Mouse (Mus musculus): ENCODE results near the gene Noc3l.

Gene Noc3l

GRCm38 (mm10) chr19:38758685-38759472 is 60.2 kb downstream of the Noc3l start:
- DNase-seq (ENCODE audit: low spot score) = no peak

DNA sequence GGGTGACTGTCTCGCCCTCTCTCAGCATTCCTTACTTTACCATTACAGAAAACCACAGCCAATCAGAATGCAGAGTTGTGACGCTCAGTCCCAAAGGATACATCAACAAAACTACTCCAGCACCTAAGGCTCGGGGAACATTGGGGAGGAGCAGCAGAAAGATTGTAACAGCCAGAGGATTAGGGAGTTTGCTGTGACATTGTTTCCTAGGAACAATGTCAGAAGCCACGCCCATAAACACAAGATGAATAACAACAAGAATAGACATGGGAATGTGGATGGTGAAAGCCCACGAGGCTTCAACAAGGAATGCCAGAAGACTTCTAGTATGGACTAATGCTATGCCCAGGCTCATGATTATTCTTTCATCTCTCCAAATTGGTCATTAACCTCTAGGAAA is 61.0 kb downstream of the Noc3l start:
- DNase-seq (ENCODE audit: low spot score) = no peak

DNA sequence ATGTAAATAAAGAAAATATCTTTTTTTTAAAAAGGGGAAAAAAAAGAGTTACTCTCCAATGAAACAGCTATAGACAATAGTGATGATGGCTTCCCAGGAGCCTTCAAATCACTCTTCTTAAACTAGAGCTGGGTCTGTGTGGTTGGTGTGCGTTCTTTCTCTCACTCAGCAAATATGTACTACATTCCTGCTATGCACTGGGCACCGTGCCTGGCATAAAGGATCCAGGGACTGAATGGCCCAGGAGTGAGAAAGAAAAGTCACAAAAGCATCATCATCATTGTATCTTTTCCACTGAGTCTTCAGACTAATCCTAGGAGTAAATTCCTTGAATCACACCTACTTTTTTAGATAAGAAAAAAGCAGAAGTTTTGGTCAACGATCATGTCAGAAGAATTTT is 61.9 kb downstream of the Noc3l start:
- DNase-seq (ENCODE audit: low spot score) = no peak

- DNase-seq (ENCODE audit: low spot score) = no peak
Measured at GRCm38 (mm10) chr19:38750192-38750591, 68.8 kb downstream of the Noc3l start.

DNA sequence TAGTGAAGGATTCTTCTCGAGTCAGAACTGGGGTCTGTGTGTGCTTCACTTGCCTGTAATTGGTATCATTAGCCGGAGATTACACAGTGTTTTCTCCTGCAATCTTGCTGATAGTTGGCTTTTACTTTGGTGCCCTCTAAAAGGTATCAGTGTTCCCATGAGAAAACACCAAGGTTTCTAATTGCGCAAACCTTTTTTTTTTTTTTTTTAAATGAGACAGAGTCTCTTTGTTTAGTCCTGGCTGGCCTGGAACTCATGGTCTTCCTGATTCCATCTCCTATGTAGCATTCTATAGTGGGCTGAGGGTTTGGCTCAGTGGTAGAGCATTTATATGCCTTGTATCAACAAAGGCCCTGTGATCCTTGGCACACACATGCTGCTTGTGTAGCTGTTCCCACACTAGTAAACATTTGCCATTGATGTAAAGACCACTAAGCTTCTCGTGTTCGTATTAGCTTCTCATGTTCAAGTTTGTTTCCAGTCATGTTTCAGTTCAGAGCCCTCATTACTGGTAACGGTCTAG is 72.5 kb downstream of the Noc3l start:
- DNase-seq (ENCODE audit: low spot score) = no peak

- DNase-seq (ENCODE audit: low spot score) = no peak
Measured at GRCm38 (mm10) chr19:38745810-38746491, 73.1 kb downstream of the Noc3l start.

DNA sequence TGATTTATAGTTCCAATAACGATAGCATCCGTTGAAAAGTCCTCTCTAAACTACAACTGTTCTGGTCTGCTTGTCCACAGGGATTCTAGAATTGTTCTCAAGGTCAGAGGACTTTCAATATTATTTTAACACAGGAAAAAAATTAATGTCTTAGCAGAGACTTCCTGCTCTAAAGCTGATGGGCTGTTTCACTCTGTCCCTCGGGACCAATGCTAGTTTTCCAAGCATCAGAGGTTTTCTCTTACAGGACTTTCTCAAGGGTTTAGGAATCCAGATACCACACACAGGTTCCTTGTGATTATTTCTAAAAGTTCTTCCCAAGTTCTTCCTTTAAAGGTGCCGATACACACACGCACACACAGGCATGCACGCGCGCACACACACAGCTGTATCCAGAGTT is 74.5 kb downstream of the Noc3l start:
- DNase-seq (ENCODE audit: low spot score) = no peak
